Mouse (Mus musculus): ENCODE measurements at regions not wholly inside any gene's neighbourhood (a gene's known extent, or its start where the extent isn't known, plus 50 kb on each side); places are given as distances from the start of the nearest gene placed in this dataset.

DNA sequence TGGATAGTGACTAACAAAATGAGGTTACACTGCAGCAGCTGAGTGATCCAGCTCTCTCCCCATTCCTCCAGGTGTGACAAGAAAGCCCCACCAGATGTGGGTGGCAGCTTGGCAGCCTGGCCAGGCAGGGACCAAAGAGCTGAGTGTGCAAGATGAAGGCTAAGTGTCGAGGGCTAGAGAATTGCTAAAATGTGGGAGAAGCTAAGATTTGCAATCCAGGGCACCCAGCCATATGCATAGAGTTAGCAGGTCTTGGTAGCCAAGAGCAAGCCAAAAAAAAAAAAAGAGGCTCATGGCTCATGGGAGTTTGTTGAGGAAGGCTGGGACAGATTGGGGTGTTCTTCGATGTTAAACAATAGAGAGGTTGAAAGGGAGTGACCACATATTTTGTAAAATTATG, 468.0 kb downstream of the Etnk1 start:
- DNase-seq, result no peak

DNA sequence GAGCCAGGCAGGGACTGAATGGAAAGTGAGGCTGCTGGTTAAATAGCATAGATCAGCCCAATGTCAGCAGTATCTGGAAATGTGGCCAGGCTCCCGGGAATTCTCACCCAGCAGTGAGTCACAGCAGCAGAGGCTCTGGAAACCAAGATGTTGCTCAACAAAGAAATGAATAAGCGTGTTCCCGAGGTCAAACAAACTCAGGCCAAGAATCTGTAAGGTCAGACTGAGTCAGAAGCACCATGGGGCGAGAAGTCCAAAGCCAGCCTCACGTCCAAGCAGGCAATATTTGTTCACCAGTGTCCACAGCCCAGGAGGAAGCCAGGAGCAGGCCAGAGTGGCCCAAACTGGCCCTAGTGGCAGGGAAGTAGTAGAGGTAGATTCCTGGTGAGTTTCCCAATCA, 473.6 kb downstream of the Etnk1 start:
- no peak for DNase-seq

- DNase-seq, result no peak
Measured at GRCm38 (mm10) chr6:143642052-143642451, 475.0 kb downstream of the Etnk1 start.

- no peak for DNase-seq
Measured at GRCm38 (mm10) chr6:143645989-143646388, 479.0 kb downstream of the Etnk1 start.

DNA sequence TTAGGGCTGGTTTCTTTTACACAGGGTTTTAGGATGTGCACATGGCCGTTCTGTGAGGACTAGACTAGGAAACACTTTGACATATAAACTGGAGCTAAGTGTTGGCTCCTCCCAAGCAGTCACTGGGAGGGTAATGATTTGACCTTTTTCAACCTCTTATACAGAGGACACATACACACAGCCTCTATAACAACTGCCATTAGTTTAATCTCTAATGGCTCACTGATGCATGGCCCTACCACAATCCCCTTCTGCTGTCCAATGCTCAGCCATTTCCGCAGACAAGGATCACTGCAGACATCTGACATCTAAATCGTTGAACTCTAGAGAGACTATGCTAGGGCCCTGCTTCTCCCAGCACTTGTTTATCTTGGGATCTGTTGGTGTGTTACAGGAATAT, 481.5 kb downstream of the Etnk1 start:
- DNase-seq, result no peak

DNA sequence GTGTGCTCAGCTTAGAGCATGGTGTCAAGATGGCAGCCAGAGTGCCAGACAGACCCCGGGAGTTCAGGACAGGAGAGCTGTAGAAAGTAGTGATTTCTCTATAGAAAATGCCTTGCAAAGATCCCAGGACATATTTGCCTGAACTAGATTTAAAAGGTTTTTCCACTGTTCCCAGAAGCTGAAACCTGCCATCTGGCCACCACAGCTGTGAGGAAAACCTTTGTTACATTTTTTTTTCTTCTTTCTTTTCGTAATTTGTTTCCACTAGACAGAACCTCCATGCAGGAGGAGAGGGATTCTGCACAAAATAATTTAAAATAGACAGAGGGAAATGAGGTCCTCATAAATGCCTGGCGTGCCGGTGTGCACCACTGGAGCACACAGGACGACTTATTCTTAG, 489.6 kb downstream of the Etnk1 start:
- no peak for DNase-seq

DNA sequence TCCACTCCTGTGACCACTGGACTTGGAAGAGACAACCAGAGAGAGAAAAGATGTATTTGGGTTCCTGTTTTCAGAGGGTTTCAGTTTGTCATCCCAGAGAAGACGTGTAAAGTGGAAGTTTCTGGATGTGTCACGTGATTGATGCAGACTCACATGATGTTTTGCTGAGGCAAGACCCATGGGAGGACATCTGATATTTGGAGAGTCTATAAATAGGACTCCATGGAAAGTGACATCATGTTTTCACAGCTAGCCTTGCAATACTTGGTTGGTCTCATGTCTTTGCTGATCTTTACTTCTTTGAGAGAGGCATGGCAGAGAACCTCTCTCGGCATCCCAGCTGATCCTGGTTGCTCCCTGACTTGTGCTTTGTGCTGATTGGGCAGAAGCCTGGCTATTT, 493.8 kb downstream of the Etnk1 start:
- no peak for DNase-seq

DNA sequence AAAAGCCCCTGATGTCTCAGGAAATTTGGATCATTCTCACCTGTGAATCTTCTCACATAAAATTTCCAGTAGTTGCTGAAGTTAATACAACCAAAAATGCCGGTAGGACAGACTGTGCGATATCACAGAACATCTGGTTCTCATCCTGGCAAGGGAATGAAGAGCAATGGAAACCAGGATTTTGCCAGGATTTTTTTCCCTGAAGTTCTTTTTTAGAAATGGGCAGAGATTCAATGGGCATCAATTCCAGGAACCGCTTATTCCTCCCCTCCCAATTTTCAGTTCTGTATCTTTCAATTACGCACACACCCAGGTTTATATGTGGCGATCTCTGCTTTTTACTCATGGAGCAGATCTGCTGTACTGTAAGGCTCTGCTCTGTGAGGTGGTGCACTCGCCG, 496.3 kb downstream of the Etnk1 start:
- DNase-seq, result no peak

GRCm38 (mm10) chr6:143665374-143665773, 498.4 kb downstream of the Etnk1 start:
- no peak for DNase-seq

DNA sequence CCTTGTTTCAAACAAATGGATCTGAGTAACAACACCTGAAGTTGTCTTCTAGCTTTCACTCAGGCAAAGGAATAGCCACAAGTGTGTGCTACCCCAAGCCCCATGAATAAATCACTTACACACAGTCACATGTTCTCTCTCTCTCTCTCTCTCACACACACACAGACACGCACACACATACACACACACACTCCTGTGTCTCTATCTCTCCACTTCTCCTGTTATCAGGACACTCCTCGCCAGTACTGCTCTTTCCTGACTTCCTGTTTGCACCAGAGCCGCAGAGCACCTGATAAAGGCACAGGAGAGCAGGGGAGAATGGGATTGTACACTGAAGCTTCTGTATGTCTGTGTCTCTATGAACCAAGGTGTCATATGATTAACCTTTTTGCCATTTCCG, 501.5 kb downstream of the Etnk1 start:
- no peak for DNase-seq

GRCm38 (mm10) chr6:143669446-143670130, 502.6 kb downstream of the Etnk1 start:
- no peak for DNase-seq

DNA sequence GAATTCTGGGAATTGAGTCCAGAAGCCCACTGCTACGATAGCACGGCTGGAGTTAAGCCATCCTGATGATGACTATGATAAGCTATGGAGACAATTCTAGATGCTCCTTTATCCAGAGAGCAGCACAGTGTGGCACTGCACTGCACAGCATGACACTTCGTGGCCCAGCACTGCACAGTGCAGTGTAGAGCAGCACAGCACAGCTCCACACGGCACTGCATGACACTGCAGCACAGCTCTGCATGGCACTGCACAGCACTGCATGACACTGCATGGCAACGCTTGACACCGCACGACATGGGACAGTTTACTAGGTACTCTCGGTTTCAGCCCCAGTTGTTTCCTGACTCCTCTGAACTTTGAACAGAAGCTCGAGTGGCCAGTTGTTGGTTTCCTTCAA, 523.1 kb downstream of the Etnk1 start:
- DNase-seq, result no peak

DNA sequence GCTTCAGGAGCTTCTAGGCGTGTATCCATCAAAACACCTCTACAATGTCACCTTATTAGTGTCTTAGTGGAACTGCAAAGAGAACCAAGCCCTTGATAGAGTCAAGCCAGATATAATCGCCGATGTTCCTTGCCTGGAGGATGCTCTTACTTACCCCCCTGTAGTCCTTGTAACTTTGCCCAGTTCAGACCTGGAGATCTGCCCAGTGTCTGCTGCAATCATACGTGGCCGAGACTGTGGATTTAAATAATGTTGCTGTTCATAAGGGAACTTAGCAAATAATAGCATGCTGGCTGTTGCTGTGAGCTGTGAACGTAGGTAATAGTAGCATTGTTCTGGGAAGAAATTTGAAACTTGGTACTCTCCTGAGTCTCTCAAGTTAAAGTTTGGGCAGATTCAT, 523.8 kb downstream of the Etnk1 start:
- no peak for DNase-seq

- no peak for DNase-seq
Measured at GRCm38 (mm10) chr6:143697997-143698396, 531.0 kb downstream of the Etnk1 start.

GRCm38 (mm10) chr6:143703984-143704383, 537.0 kb downstream of the Etnk1 start:
- DNase-seq, result no peak

- DNase-seq, result no peak
Measured at GRCm38 (mm10) chr6:143706451-143706850, 539.4 kb downstream of the Etnk1 start.

DNA sequence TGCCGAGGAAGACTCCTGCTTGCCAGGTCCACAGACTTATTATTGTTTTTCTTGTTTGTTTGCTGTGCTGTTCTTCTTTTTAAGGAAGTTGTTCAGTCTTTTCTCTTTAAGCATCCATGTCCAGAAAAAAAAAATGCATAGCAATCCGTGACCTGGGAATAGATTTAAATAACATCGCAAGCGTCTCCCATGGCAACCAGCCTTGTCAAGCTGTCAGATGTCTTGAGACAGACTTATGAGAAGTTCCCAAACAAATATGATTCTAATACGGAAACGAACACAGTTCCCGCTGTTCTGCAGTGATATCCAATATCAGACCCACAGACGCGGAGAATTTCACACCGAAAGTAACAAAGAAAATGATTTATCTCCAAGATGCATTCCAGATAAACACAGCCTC, 547.4 kb downstream of the Etnk1 start:
- no peak for DNase-seq

GRCm38 (mm10) chr6:143750074-143750473, 583.1 kb downstream of the Etnk1 start:
- no peak for DNase-seq

- DNase-seq, result peak; percentile 83
Measured at GRCm38 (mm10) chr6:143751076-143752070, 584.4 kb downstream of the Etnk1 start.

GRCm38 (mm10) chr6:143757462-143757861, 590.4 kb downstream of the Etnk1 start:
- DNase-seq, result no peak

DNA sequence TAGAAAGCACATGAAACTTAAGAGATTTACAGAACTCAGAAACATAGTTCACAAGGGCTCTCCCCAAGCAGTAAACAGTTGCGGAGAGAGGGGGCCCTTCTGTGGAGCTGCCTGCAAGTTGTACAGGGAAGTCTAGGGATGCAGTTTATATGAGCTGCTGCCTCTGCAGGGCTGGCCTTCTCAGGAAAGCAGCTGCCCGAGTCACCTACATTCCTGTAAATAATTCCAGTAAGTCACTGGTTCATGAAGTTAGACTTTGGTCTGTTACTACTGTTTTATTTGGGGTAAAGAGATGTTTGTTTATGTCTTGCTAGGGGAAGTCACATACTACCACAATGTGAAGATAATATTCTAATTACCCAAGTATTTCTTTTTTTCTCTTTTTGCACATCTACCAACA, 601.1 kb downstream of the Etnk1 start:
- DNase-seq, result no peak

Measured in thymus, postnatal 14 days (tissue).